Mouse (Mus musculus) heart, embryonic 11.5 days (tissue): Measurements from ENCODE around the gene Prkd1. TPM values are rescaled to one million over a fixed set of nuclear protein-coding genes. Genes with fewer than 3 reads are reported as not detected.

Source experiments
- ATAC-seq: fragments of 200-750 bp; cut with Nextera tagmentation; replicated peaks from 2 replicates; pipeline ENCODE4 v1.8.0; 2017; ENCODE audit warnings: moderate library complexity; ENCODE audit not compliant: insufficient number of reproducible peaks, low FRiP score, low TSS enrichment
- H3K27ac ChIP-seq: fragments of 300-500 bp; sonication (generic); 2 replicates; pipeline ENCODE4 v1.5.1; 2014; ENCODE audit warnings: mild to moderate bottlenecking, low read depth, low read length
- H3K27me3 ChIP-seq: fragments of 300-500 bp; sonication (generic); 2 replicates; pipeline ENCODE4 v1.6.1; 2014; ENCODE audit warnings: mild to moderate bottlenecking, low read length, mixed read lengths; ENCODE audit not compliant: control insufficient read depth, insufficient read depth
- H3K36me3 ChIP-seq: fragments of 300-500 bp; sonication (generic); 2 replicates; pipeline ENCODE4 v1.6.1; 2014; ENCODE audit warnings: mild to moderate bottlenecking, low read length, moderate library complexity, mixed read lengths; ENCODE audit not compliant: control insufficient read depth, insufficient read depth
- H3K4me1 ChIP-seq: fragments of 300-500 bp; sonication (generic); 2 replicates; pipeline ENCODE4 v1.6.1; 2014; ENCODE audit warnings: low read length; ENCODE audit not compliant: control insufficient read depth, insufficient read depth
- H3K4me2 ChIP-seq: fragments of 300-500 bp; sonication (generic); 2 replicates; pipeline ENCODE4 v1.6.1; 2014; ENCODE audit warnings: mild to moderate bottlenecking, moderate library complexity
- H3K4me3 ChIP-seq: fragments of 300-500 bp; sonication (generic); 2 replicates; pipeline ENCODE4 v1.5.1; 2014; ENCODE audit warnings: low read depth, low read length
- H3K9ac ChIP-seq: fragments of 300-500 bp; sonication (generic); 2 replicates; pipeline ENCODE4 v1.6.1; 2014; ENCODE audit warnings: mild to moderate bottlenecking, low read depth, low read length, moderate library complexity
- H3K9me3 ChIP-seq: fragments of 300-500 bp; sonication (generic); replicated peaks from 2 replicates; pipeline ENCODE4 v1.6.1; 2016; ENCODE audit warnings: low read length; ENCODE audit not compliant: control insufficient read depth
- WGBS: fragments of 180-500 bp; shearing (Covaris S2); extraction: QIAGEN DNeasy Blood & Tissue Kit; methylation state at CpG from one replicate; pipeline ENCODE4 v1.1.7; 2014; ENCODE audit not compliant: insufficient replicate concordance; 5-methylcytosine and 5-hydroxymethylcytosine counted together
- polyA plus RNA-seq: library from polyadenylated mRNA; unstranded; fragments of >200 nt; fragmentation: Nextera tagmentation; extraction: Ambion mirVana; gene quantifications from 2 replicates; pipeline ENCODE4 v1.2.1, GENCODE M21; 2014

Gene Prkd1
- polyA plus RNA-seq, 1 experiment from 2014 or later, result 4.9 TPM

DNA sequence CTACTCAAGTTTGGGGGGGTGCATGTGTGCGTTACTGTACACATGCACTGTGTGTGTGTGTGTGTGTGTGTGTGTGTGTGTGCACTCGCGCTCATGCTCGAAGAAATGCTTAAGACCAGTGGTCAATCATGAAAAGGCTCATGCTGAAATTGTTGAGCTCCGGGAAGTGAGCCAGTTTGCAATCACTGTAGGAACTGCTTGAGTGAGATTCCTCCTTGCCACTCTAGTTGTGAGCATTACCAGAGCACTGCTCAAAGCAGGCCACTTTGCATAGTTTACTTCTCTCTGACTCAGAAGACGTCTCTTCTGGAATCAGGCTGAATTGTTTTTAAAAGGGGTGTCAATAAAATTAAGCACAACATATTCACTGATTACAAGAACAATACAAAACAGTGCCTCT is 54.4 kb downstream of the Prkd1 start:
- H3K9me3 ChIP-seq, result no peaks in the 10 kb centered on the region
- no peak overlapping the region for H3K9ac ChIP-seq
- no peak overlapping the region for H3K27ac ChIP-seq
- no peaks in the 10 kb centered on the region for H3K27me3 ChIP-seq
- no peak overlapping the region for H3K4me2 ChIP-seq
- H3K4me3 ChIP-seq, result no peak overlapping the region
- ATAC-seq, result no peak
- H3K36me3 ChIP-seq, result no peaks in the 10 kb centered on the region
- H3K4me1 ChIP-seq, result peaks cover 10% of the 10 kb centered on the region
- 63% methylated on average over 6 of the region's 6 CpGs for WGBS

DNA sequence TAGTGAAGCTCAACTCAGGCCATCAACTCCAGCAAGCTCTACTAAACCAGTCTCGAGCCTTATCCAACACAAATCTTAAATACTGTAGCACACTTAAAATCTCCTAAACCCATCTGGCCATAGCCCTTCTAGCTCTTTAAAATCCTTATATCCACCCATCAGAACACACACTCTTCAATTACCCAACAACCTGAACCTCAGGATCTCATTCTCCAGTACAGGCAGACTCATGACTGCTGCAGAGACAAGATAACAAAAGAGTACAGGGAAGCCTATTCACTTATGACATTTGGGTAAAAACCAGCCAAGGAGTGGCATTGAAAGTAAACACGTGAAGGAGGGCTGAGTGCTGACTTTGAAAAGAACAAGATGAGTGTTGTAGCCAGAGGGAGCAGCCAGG is 55.4 kb downstream of the Prkd1 start:
- Histone ChIP-seq H3K4me1 (peaks cover under 1% of the 10 kb centered on the region), H3K27ac (no peak overlapping the region), H3K27me3 (no peaks in the 10 kb centered on the region), H3K4me2 (no peak overlapping the region), H3K36me3 (no peaks in the 10 kb centered on the region), H3K9me3 (no peaks in the 10 kb centered on the region), H3K4me3 (no peak overlapping the region), H3K9ac (no peak overlapping the region)
- no peak for ATAC-seq
- WGBS, result 68% methylated on average over 2 of the region's 2 CpGs

DNA sequence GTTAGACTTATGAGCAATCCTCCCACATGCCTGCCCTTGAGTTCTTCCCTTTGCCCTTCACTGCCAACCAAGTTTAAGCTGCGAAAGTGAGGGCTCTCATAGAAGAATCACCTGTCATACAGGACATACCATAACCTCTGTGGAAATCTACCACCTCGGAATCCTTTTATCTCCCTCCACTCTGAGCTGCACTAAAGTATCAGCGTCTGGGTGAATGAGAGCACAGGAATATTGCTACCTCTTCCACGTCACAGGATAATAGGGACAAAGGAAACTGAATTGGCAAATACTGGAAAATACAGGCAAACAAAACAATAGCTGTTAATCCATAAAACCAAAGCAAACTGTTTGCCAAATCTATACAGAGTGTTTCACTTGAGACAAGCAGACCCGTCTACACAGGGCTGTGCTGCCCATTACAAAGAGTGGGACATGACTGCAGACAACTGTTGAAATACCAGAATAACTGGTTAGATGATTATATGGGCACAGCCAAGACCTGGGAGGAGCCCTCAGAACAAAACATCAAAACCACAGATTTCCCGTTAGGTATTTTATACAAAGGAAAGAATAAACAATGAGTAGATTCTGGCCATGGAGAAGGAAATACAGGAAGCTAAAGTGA is 60.6 kb downstream of the Prkd1 start:
- H3K27me3 ChIP-seq, result no peaks in the 10 kb centered on the region
- H3K4me3 ChIP-seq, result no peak overlapping the region
- no peaks in the 10 kb centered on the region; the same call in 1 of the 2 replicates for H3K4me1 ChIP-seq
- ATAC-seq, result no peak
- H3K9me3 ChIP-seq, result no peaks in the 10 kb centered on the region
- H3K36me3 ChIP-seq, result no peaks in the 10 kb centered on the region
- whole genome bisulfite sequencing, result 70% methylated on average over 6 of the region's 6 CpGs
- H3K4me2 ChIP-seq, result no peak overlapping the region
- H3K9ac ChIP-seq, result no peak overlapping the region
- H3K27ac ChIP-seq, result no peak overlapping the region

DNA sequence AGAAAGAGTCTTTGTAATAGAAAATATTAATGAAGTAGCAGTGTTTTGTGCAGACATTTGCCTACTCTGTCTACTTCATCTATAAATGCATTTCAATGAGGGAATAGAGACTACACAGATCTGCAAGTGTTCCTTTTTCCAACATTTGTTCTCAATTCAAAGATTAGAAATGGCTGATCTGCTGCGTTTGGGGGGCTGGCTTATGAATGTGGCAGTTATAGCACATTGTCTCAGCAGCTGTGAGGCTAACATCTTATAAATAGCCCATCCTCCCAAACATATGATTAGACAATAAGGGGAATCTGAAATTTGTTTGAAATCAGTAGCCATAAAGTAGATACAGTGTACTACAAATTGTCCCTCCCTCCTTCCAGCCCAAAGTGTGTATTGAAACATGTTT is 83.7 kb downstream of the Prkd1 start:
- H3K9me3 ChIP-seq, result no peaks in the 10 kb centered on the region
- WGBS, result 68% methylated on average over 1 of the region's 1 CpGs
- H3K4me2 ChIP-seq, result no peak overlapping the region
- no peak overlapping the region for H3K9ac ChIP-seq
- no peaks in the 10 kb centered on the region for H3K4me1 ChIP-seq
- H3K27ac ChIP-seq, result no peak overlapping the region
- ATAC-seq, result no peak
- no peaks in the 10 kb centered on the region for H3K36me3 ChIP-seq
- H3K4me3 ChIP-seq, result no peak overlapping the region
- H3K27me3 ChIP-seq, result no peaks in the 10 kb centered on the region

DNA sequence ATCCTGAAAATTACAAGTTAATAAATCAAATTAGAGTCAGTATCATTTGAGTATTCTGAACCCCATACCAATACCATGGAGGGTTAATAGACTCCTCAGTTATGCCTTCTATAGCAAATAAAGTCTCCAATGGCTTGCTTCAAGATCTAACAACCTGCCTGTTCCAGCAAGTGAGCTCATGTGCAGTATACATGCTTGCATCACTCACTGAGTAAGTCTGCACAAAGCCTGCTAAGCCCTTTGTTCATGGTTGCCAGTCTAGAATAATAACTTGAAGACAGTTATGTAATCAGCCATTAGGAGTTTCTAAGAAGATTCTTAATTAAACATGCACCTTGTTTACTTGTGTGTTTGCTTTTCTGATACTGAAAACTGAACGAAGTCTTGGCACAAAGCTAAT is 88.4 kb downstream of the Prkd1 start:
- no peak for ATAC-seq
- WGBS, result 63% methylated on average over 1 of the region's 1 CpGs
- no peaks in the 10 kb centered on the region for H3K4me1 ChIP-seq

DNA sequence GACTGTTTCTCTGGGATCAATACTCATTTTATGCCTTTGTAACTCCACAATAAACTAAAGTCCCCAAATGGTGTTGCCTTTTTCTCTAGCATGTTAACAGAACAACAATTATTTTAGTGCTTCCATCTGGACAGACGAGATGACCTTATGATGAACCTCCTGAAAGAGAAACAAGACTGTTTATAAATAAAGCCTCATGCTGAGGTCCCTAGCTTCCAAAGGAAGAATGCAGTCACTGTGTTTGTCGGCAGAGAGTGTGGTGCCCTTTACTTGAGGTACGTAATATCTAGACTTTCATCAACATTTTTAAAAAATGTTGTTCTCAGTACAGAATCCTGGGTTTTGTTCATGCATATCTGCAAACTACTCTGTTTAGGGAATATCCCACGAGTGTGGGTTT is 90.7 kb downstream of the Prkd1 start:
- no peak overlapping the region for H3K27ac ChIP-seq
- no peak overlapping the region for H3K4me2 ChIP-seq
- H3K27me3 ChIP-seq, result no peaks in the 10 kb centered on the region
- WGBS, result 44% methylated on average over 4 of the region's 4 CpGs
- no peak overlapping the region for H3K9ac ChIP-seq
- no peaks in the 10 kb centered on the region for H3K9me3 ChIP-seq
- H3K36me3 ChIP-seq, result no peaks in the 10 kb centered on the region
- H3K4me1 ChIP-seq, result no peaks in the 10 kb centered on the region
- ATAC-seq, result no peak
- no peak overlapping the region for H3K4me3 ChIP-seq

More for the DNA sequence above, 88.4 kb downstream of the Prkd1 start:
- H3K27me3 ChIP-seq, result no peaks in the 10 kb centered on the region
- no peaks in the 10 kb centered on the region for H3K9me3 ChIP-seq
- no peak overlapping the region for H3K4me2 ChIP-seq
- no peak overlapping the region for H3K9ac ChIP-seq
- no peak overlapping the region for H3K27ac ChIP-seq
- H3K36me3 ChIP-seq, result no peaks in the 10 kb centered on the region
- H3K4me3 ChIP-seq, result no peak overlapping the region

DNA sequence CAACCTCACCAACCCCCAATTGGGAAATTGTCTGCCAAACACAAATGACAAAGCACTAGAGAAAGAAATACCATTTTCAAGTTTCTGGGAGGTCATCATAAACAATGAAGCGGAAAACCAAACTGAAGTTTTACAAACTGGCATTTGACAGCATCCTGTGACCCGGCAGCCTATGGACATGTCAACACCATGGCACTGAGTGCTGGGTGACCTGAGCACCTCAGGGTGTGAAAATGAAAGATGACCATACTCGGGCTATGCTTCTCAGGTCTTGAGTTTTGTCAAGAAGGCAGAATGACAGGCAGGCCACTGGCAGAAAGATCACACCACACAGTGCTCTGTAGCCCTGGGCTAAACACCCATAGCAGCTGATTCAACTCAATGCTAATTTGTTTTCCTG is 94.7 kb downstream of the Prkd1 start:
- Histone ChIP-seq H3K9ac (no peak overlapping the region), H3K27ac (no peak overlapping the region), H3K4me1 (peaks cover 4% of the 10 kb centered on the region; the same call in 1 of the 2 replicates), H3K4me3 (no peak overlapping the region), H3K9me3 (no peaks in the 10 kb centered on the region), H3K36me3 (no peaks in the 10 kb centered on the region), H3K4me2 (no peak overlapping the region), H3K27me3 (no peaks in the 10 kb centered on the region)
- 49% methylated on average over 3 of the region's 3 CpGs for WGBS
- ATAC-seq, result no peak

DNA sequence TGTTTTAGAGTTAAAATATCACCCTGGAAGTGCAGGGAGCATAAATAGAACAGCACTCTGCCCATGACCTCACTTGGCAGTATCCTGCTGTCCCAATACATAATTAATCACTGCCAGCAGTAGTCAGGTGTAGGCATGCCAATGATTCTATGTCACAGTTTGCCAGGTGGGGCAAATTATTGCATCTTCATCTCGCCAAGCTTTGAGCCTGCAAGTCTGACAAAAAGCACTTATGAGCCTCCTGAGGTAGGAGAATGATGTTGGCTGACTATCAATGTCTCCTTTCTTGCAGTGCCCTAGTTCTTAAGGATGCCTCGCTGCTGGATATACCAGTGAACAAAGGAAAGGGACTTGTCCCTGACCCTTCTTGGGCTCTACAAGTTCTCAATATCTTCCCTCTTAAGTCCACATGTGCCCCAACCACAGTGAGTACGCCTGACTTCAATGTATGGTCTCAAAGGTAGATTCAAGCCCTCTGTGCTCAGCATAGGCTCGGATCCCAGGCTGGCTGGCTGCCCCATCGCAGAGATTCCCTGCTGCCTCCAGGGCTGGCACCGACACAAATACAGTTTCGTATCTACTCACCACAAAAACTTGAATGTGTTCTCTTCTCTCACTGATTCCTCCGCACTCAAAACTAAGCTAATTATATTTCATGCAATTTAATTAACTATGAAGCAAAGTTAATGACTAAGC is 98.9 kb downstream of the Prkd1 start:
- H3K4me3 ChIP-seq, result no peak overlapping the region
- H3K9me3 ChIP-seq, result no peaks in the 10 kb centered on the region
- H3K4me2 ChIP-seq, result no peak overlapping the region
- H3K36me3 ChIP-seq, result no peaks in the 10 kb centered on the region
- 75% methylated on average over 8 of the region's 8 CpGs for WGBS
- no peak overlapping the region for H3K9ac ChIP-seq
- no peaks in the 10 kb centered on the region for H3K27me3 ChIP-seq
- H3K27ac ChIP-seq, result no peak overlapping the region
- ATAC-seq, result no peak
- peaks cover 12% of the 10 kb centered on the region for H3K4me1 ChIP-seq

DNA sequence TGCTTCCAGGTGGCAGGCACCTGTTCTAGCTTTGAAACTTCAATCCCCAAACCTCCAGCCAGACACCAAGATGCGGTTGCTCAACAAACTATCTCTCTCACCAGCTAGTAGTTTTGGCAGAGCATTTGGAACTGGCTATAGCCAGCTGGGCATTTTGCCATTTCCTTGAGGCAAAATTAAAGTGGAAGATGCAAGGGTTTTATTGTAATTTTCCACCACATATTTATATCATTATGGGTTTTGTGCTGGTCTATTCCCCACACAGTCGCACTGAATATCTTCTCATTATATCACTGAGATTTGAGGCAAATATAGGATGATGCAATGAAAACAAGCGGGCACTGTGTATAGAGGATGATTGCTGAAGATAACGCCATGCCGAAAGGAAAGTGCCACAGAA is 102.5 kb downstream of the Prkd1 start:
- Histone ChIP-seq H3K4me2 (no peak overlapping the region), H3K27ac (no peak overlapping the region), H3K9ac (no peak overlapping the region), H3K9me3 (no peaks in the 10 kb centered on the region), H3K27me3 (no peaks in the 10 kb centered on the region), H3K36me3 (no peaks in the 10 kb centered on the region), H3K4me3 (no peak overlapping the region), H3K4me1 (peaks cover 12% of the 10 kb centered on the region)
- 79% methylated on average over 5 of the region's 5 CpGs for WGBS
- no peak for ATAC-seq
